Mouse (Mus musculus) heart, adult 2 months (tissue): ENCODE results near the gene Msl2.

Source experiments
- CTCF ChIP-seq: fragments of 200-600 bp; IDR thresholded peaks from 2 replicates; pipeline ENCODE4 v1.8.1; 2022; ENCODE audit warnings: antibody characterized with exemption, mild to moderate bottlenecking, moderate library complexity
- POLR2A ChIP-seq: fragments of 200-500 bp; IDR thresholded peaks from 2 replicates; pipeline ENCODE4 v1.6.1; 2011; ENCODE audit warnings: mild to moderate bottlenecking, low read depth, low read length, control low read depth; ENCODE audit not compliant: insufficient read depth

DNA sequence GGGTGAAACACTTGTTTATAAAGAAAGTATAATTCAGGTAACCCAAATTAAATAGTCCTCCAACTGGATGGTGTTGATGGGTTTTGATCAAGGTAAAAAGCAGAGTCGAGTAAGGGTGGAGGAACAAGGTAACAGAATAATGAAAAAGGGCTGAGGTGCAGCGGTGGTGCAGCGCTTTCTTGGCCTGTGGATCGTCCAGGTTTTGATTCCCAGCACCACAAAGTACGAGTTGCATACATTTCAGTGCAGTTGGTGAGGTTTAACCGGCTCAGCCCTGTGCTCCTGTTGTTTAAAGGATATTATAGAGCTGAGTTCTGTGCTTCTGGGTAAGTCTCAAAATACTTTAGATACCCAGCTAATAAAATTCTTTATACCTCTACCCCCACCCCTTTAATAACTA, 31.8 kb downstream of the Msl2 start:
- TF ChIP-seq POLR2A (no peak), CTCF (no peak)
